In genomic region chr9:103038705-103039104, GRCm38 (mm10) we compare ENCODE assay signal across 23 mouse cellular contexts. TPM values are rescaled to one million over a fixed set of nuclear protein-coding genes. Genes with fewer than 3 reads are reported as not detected.
DNase-seq lines count a peak whose midpoint lies in the region; ATAC-seq and TF ChIP-seq lines count a peak whose summit lies in the region.
"Had no signal": no experiment of that assay in that cellular context is flagged by ENCODE, and none has a peak within 500 bp of the region (broad histone marks: within the 10 kb centered on the region; RNA-seq: fewer than 3 reads in every experiment).

No protein-coding gene starts in this region.

- no peak overlapping the region for H3K4me2 ChIP-seq in intestine, embryonic 15.5 days (replicated peaks)
- no peak overlapping the region for H3K4me2 ChIP-seq in intestine, postnatal 0 days (replicated peaks; ENCODE audit: low read depth)
- H3K4me2 ChIP-seq: embryonic facial prominence, embryonic 13.5 days; embryonic facial prominence, embryonic 15.5 days; forebrain, embryonic 12.5 days had no signal

- TF ChIP-seq RAD21 in MEL (IDR thresholded peaks at IDR 0.05; ENCODE audit: low read depth, low read length): no peak

- H3K4me3 ChIP-seq in MEL (ENCODE audit: control insufficient read depth in 1 of 2, insufficient read depth in 1 of 2, low read depth in 2 of 2, low read length in 2 of 2): no peak overlapping the region
- no peak overlapping the region for H3K4me3 ChIP-seq in intestine, embryonic 15.5 days (replicated peaks)
- no peak overlapping the region for H3K4me3 ChIP-seq in intestine, postnatal 0 days (ENCODE audit: low read depth, low read length)
- H3K4me3 ChIP-seq: embryonic facial prominence, embryonic 13.5 days; embryonic facial prominence, embryonic 15.5 days; erythroblast, embryonic 14.5 days; forebrain, embryonic 10.5 days; forebrain, embryonic 12.5 days had no signal

- no peak for TF ChIP-seq POLR2A in MEL (IDR thresholded peaks at IDR 0.05; ENCODE audit: control insufficient read depth in 1 of 2, insufficient read depth in 1 of 2, low read depth in 1 of 2, low read length in 2 of 2, poor library complexity in 1 of 2)

- no peak overlapping the region for H3K9ac ChIP-seq in MEL (ENCODE audit: control insufficient read depth, low read depth, low read length, poor library complexity, severe bottlenecking)
- H3K9ac ChIP-seq in intestine, embryonic 15.5 days: no peak overlapping the region
- no peak overlapping the region for H3K9ac ChIP-seq in intestine, postnatal 0 days (ENCODE audit: low read depth, low read length)
- H3K9ac ChIP-seq: embryonic facial prominence, embryonic 13.5 days; embryonic facial prominence, embryonic 15.5 days; forebrain, embryonic 12.5 days had no signal

- H3K27ac ChIP-seq in MEL (ENCODE audit: control insufficient read depth, low read depth, low read length): no peak overlapping the region
- no peak overlapping the region for H3K27ac ChIP-seq in intestine, embryonic 15.5 days
- no peak overlapping the region for H3K27ac ChIP-seq in intestine, postnatal 0 days (ENCODE audit: low read depth, low read length)
- H3K27ac ChIP-seq: embryonic facial prominence, embryonic 13.5 days; embryonic facial prominence, embryonic 15.5 days; forebrain, embryonic 10.5 days; forebrain, embryonic 12.5 days had no signal

- no peaks in the 10 kb centered on the region for H3K4me1 ChIP-seq in MEL (ENCODE audit: control insufficient read depth in 1 of 2, insufficient read depth in 2 of 2, low read length in 2 of 2)
- H3K4me1 ChIP-seq in intestine, embryonic 15.5 days (replicated peaks): 0 out of 2 replicates have a peak, but pooled peaks cover 5% of the 10 kb centered on the region
- H3K4me1 ChIP-seq in intestine, postnatal 0 days (replicated peaks; ENCODE audit: control insufficient read depth, insufficient read depth, low read length): no peaks in the 10 kb centered on the region
- H3K4me1 ChIP-seq: embryonic facial prominence, embryonic 15.5 days; forebrain, embryonic 10.5 days; forebrain, embryonic 12.5 days had no signal

- WGBS in intestine, embryonic 15.5 days: 61% methylated on average over 7 of the region's 7 CpGs
- 39% methylated on average over 7 of the region's 7 CpGs for WGBS in intestine, postnatal 0 days

- TF ChIP-seq EP300 in MEL (IDR thresholded peaks at IDR 0.05; ENCODE audit: low read depth in 1 of 2, low read length in 2 of 2): no peak

- H3K36me3 ChIP-seq in MEL (ENCODE audit: control insufficient read depth in 1 of 2, insufficient read depth in 2 of 2, low read length in 2 of 2): no peaks in the 10 kb centered on the region
- H3K36me3 ChIP-seq in intestine, embryonic 15.5 days: no peaks in the 10 kb centered on the region
- no peaks in the 10 kb centered on the region; the same call in 1 of the 2 replicates for H3K36me3 ChIP-seq in intestine, postnatal 0 days (ENCODE audit: control insufficient read depth, insufficient read depth)
- H3K36me3 ChIP-seq: embryonic facial prominence, embryonic 13.5 days; embryonic facial prominence, embryonic 15.5 days; forebrain, embryonic 10.5 days; forebrain, embryonic 12.5 days had no signal

- no peak for TF ChIP-seq CTCF in MEL (IDR thresholded peaks at IDR 0.05 in 2 of 3, conservative IDR thresholded peaks at IDR 0.05 in 1 of 3; ENCODE audit: control insufficient read depth in 1 of 3, insufficient read depth in 1 of 3, low read depth in 2 of 3, low read length in 3 of 3, poor library complexity in 1 of 3, severe bottlenecking in 1 of 3)
- TF ChIP-seq CTCF in intestine, postnatal 0 days (IDR thresholded peaks at IDR 0.05; ENCODE audit: low read depth): no peak

- H3K27me3 ChIP-seq in MEL (ENCODE audit: control insufficient read depth in 1 of 2, insufficient read depth in 2 of 2, low read length in 2 of 2): no peaks in the 10 kb centered on the region
- H3K27me3 ChIP-seq in intestine, embryonic 15.5 days (replicated peaks): no peaks in the 10 kb centered on the region
- no peaks in the 10 kb centered on the region for H3K27me3 ChIP-seq in intestine, postnatal 0 days (replicated peaks; ENCODE audit: control insufficient read depth, insufficient read depth, low read length)
- H3K27me3 ChIP-seq: embryonic facial prominence, embryonic 13.5 days; embryonic facial prominence, embryonic 15.5 days; forebrain, embryonic 12.5 days had no signal

- DNase-seq in MEL (ENCODE audit: low read depth, low spot score) (no peak), MN1 (ENCODE audit: low spot score) (no peak)
- DNase-seq in layer of hippocampus, postnatal 36 days: no peak
- DNase-seq: adrenal gland, adult 2 months; adrenal gland, postnatal 10 days; adrenal gland, postnatal 25 days; cerebellum, adult 11 months; cerebellum, adult 18-20 months; cerebellum, adult 8-10 months; cerebellum, adult 9-11 months; cerebellum, postnatal 14 days; cerebellum, postnatal 36 days; embryo, embryonic 11 days had no signal

- ATAC-seq in intestine, embryonic 15.5 days: peak; percentile 71; the same call in 1 of the 2 replicates
- ATAC-seq in intestine, postnatal 0 days: 0 out of 2 replicates have a peak, but pooled peaks have one; percentile 31
- ATAC-seq: forebrain, embryonic 14.5 days; forebrain, embryonic 16.5 days had no signal

- H3K79me2 ChIP-seq in MEL (ENCODE audit: control insufficient read depth, insufficient read depth, low read length, poor library complexity): no peaks in the 10 kb centered on the region

- no peaks in the 10 kb centered on the region for H3K9me3 ChIP-seq in MEL (replicated peaks; ENCODE audit: insufficient read depth, low read length)
- H3K9me3 ChIP-seq in intestine, embryonic 15.5 days: no peaks in the 10 kb centered on the region
- H3K9me3 ChIP-seq in intestine, postnatal 0 days (ENCODE audit: control insufficient read depth): no peaks in the 10 kb centered on the region
- H3K9me3 ChIP-seq: embryonic facial prominence, embryonic 13.5 days; embryonic facial prominence, embryonic 15.5 days; forebrain, embryonic 10.5 days; forebrain, embryonic 12.5 days had no signal

TF ChIP-seq in MEL, 35 proteins besides CTCF, POLR2A, EP300 and RAD21:
- no peak for TF ChIP-seq MXI1 (IDR thresholded peaks at IDR 0.05; ENCODE audit: low read depth, low read length)
- 0 out of 2 replicates have a peak, but pooled peaks have one; percentile 3 for TF ChIP-seq TAL1 (IDR thresholded peaks at IDR 0.05; ENCODE audit: low read length)

RNA-seq across cellular contexts. Expression of gene Slco2a1, which starts 50.2 kb away (rescaled TPM):
- not detected in 2 replicates for total RNA-seq in MEL (2012; rRNA removed)
- polyA plus RNA-seq in MEL (2012; ENCODE audit: insufficient read depth in 1 of 2, insufficient read length in 2 of 2, low read depth in 1 of 2, low replicate concordance in 2 of 2, missing spikeins in 1 of 2): under 1 TPM in 1 of 2 experiments, not detected in 1; 0.01 TPM
- polyA plus RNA-seq in intestine, embryonic 15.5 days (2015; fragmentation: Nextera tagmentation; extraction: Ambion mirVana): 11.3 and 11.7 TPM in 2 replicates
- 41.2 and 45.9 TPM in 2 replicates for polyA plus RNA-seq in intestine, postnatal 0 days (2015; fragmentation: Nextera tagmentation; extraction: Ambion mirVana)
- 1 to 10 TPM; 2.0 to 2.5 TPM for total RNA-seq in layer of hippocampus, postnatal 36 days (2021)
- total RNA-seq: common myeloid progenitor, adult 5-6 weeks had no signal

Comparison
In these comparisons a context has a peak if more than half of its experiments do, and no peak if none do; other contexts are left out.
1. RNA of gene Slco2a1, which starts 50.2 kb away (polyA plus RNA-seq): 41.2 to 45.9 TPM in intestine, postnatal 0 days and 11.3 to 11.7 TPM in intestine, embryonic 15.5 days; 0.01 TPM in MEL; every median in the first group is over 10 times any median in the second.